Mouse (Mus musculus): ENCODE measurements at regions not wholly inside any gene's neighbourhood (a gene's known extent, or its start where the extent isn't known, plus 50 kb on each side); places are given as distances from the start of the nearest gene placed in this dataset.

DNA sequence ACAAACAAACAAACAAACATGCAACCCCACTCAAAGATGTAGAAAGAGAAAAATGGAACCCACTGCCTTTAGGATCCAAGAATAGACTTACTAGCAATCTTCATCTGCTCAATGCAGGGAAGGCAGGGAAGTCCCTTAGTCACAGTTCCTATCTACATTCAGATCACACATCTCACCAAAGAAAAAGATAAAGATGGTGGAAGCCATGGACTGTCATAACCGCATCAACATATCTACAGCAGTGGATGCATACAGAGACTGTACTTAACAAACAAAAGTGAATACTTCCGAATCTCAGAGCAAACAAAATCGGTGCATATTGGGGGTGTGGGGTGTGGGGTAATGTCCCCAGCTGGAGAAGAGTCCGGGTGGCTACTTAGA lies 97.7 kb upstream of the Max start:
- 83% methylated on average over 4 of the region's 4 CpGs for WGBS
- no peaks in the 10 kb centered on the region for H3K9me3 ChIP-seq (replicated peaks; ENCODE audit: control insufficient read depth, low read length, poor library complexity, severe bottlenecking)
- H3K4me3 ChIP-seq (ENCODE audit: low read depth, low read length): no peak overlapping the region
- H3K4me2 ChIP-seq (ENCODE audit: low read length): no peak overlapping the region
- no peak overlapping the region for H3K27ac ChIP-seq (ENCODE audit: low read length)
- H3K9ac ChIP-seq (ENCODE audit: low read depth, low read length): no peak overlapping the region
- no peak for ATAC-seq
- H3K4me1 ChIP-seq (ENCODE audit: control insufficient read depth, insufficient read depth, low read length): no peaks in the 10 kb centered on the region
- no peaks in the 10 kb centered on the region for H3K36me3 ChIP-seq (ENCODE audit: control insufficient read depth, insufficient read depth, low read length)
- H3K27me3 ChIP-seq (ENCODE audit: control insufficient read depth, insufficient read depth, low read depth, low read length): no peaks in the 10 kb centered on the region

- no peaks in the 10 kb centered on the region for H3K36me3 ChIP-seq (ENCODE audit: control insufficient read depth, insufficient read depth, low read length)
- no peak overlapping the region for H3K9ac ChIP-seq (ENCODE audit: low read depth, low read length)
- no peaks in the 10 kb centered on the region for H3K27me3 ChIP-seq (ENCODE audit: control insufficient read depth, insufficient read depth, low read depth, low read length)
- no peaks in the 10 kb centered on the region for H3K4me1 ChIP-seq (ENCODE audit: control insufficient read depth, insufficient read depth, low read length)
- no peak overlapping the region for H3K4me3 ChIP-seq (ENCODE audit: low read depth, low read length)
- no peak overlapping the region for H3K27ac ChIP-seq (ENCODE audit: low read length)
- WGBS: 48% methylated on average over 4 of the region's 4 CpGs
- H3K4me2 ChIP-seq (ENCODE audit: low read length): no peak overlapping the region
- ATAC-seq: no peak
- H3K9me3 ChIP-seq (replicated peaks; ENCODE audit: control insufficient read depth, low read length, poor library complexity, severe bottlenecking): no peaks in the 10 kb centered on the region
These were observed 96.7 kb upstream of the Max start for GRCm38 (mm10) chr12:77058596-77059190.

DNA sequence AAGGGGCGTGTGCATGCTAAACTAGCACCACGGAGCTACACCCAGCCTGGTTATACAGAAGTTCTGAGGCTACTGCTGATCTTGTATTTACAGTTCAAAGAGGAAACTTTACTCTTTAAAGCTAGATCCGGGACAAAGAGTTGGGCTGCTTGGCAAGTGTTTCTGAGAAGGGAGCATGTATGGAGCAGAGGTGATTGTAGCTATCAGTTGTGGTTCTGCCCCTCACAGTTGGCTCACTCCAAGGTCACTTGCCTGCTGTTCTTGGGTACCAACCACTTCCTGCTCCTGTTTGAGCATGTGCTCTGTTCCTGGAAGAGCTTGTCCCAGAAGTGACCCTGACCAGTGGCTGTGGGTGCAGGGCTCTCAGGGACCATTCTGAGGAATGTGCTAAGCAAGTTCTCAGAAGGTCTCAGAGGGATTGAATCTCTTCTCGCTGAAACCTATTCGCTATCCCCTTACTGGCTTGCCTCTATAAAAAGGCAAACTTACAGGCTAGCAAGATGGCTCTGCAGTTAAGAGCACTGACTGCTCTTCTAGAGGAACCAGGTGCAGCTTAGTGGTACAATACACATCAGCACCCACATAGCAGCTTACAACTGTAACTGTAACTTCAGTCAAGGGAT lies 94.9 kb upstream of the Max start:
- Histone ChIP-seq H3K9me3 (replicated peaks; ENCODE audit: control insufficient read depth, low read length, poor library complexity, severe bottlenecking) (no peaks in the 10 kb centered on the region), H3K27ac (ENCODE audit: low read length) (no peak overlapping the region), H3K9ac (ENCODE audit: low read depth, low read length) (no peak overlapping the region), H3K36me3 (ENCODE audit: control insufficient read depth, insufficient read depth, low read length) (no peaks in the 10 kb centered on the region), H3K4me2 (ENCODE audit: low read length) (no peak overlapping the region), H3K4me1 (ENCODE audit: control insufficient read depth, insufficient read depth, low read length) (no peaks in the 10 kb centered on the region), H3K27me3 (ENCODE audit: control insufficient read depth, insufficient read depth, low read depth, low read length) (no peaks in the 10 kb centered on the region), H3K4me3 (ENCODE audit: low read depth, low read length) (no peak overlapping the region)
- 76% methylated on average over 5 of the region's 5 CpGs for WGBS
- ATAC-seq: no peak

DNA sequence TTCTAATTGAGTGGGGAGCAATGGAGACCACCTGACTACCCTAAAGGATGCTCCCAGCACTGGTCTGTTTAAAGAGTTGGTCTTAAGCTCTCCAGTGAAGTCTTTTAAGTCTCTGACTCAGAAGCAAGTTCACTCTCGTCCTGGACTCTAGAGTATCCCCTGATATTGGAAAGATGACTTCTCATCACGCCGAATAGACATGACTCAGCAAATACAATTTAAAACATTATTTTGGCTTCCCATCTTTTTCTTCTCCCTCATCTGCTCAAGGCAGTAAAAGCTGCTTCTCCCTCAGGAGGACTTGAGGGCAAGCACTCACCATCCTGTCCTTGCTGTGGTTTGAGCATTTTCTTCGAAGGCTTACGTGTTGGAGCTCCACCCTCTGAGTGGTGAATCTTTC lies 92.7 kb upstream of the Max start:
- 90% methylated on average over 5 of the region's 5 CpGs for WGBS
- Histone ChIP-seq H3K4me3 (ENCODE audit: low read depth, low read length) (no peak overlapping the region), H3K36me3 (ENCODE audit: control insufficient read depth, insufficient read depth, low read length) (no peaks in the 10 kb centered on the region), H3K27me3 (ENCODE audit: control insufficient read depth, insufficient read depth, low read depth, low read length) (no peaks in the 10 kb centered on the region), H3K9ac (ENCODE audit: low read depth, low read length) (no peak overlapping the region), H3K9me3 (replicated peaks; ENCODE audit: control insufficient read depth, low read length, poor library complexity, severe bottlenecking) (no peaks in the 10 kb centered on the region), H3K27ac (ENCODE audit: low read length) (no peak overlapping the region), H3K4me1 (ENCODE audit: control insufficient read depth, insufficient read depth, low read length) (no peaks in the 10 kb centered on the region), H3K4me2 (ENCODE audit: low read length) (no peak overlapping the region)
- ATAC-seq: no peak

DNA sequence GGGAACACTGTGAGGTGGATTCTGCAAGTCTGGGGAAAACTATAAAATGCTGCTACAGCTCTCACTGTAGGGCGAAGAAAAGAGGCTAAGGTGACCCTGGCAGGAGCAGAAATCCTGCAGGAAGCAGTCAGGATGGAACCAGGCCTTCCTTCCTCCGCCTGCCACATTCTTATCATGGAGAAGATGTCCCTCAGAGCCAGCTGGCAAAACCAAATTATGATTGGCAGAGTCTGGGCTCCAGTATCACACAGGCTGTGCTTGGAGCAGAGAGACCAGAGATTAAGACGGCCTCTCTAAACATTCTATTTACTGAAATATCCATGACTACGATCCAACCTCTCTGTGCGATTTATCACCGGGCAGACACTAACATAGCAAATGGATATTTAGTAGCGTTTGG lies 92.2 kb upstream of the Max start:
- no peak for ATAC-seq
- H3K4me3 ChIP-seq (ENCODE audit: low read depth, low read length): no peak overlapping the region
- no peaks in the 10 kb centered on the region for H3K36me3 ChIP-seq (ENCODE audit: control insufficient read depth, insufficient read depth, low read length)
- no peaks in the 10 kb centered on the region for H3K4me1 ChIP-seq (ENCODE audit: control insufficient read depth, insufficient read depth, low read length)
- no peak overlapping the region for H3K4me2 ChIP-seq (ENCODE audit: low read length)
- no peaks in the 10 kb centered on the region for H3K27me3 ChIP-seq (ENCODE audit: control insufficient read depth, insufficient read depth, low read depth, low read length)
- no peak overlapping the region for H3K27ac ChIP-seq (ENCODE audit: low read length)
- H3K9me3 ChIP-seq (replicated peaks; ENCODE audit: control insufficient read depth, low read length, poor library complexity, severe bottlenecking): no peaks in the 10 kb centered on the region
- WGBS: 93% methylated on average over 7 of the region's 7 CpGs
- no peak overlapping the region for H3K9ac ChIP-seq (ENCODE audit: low read depth, low read length)

DNA sequence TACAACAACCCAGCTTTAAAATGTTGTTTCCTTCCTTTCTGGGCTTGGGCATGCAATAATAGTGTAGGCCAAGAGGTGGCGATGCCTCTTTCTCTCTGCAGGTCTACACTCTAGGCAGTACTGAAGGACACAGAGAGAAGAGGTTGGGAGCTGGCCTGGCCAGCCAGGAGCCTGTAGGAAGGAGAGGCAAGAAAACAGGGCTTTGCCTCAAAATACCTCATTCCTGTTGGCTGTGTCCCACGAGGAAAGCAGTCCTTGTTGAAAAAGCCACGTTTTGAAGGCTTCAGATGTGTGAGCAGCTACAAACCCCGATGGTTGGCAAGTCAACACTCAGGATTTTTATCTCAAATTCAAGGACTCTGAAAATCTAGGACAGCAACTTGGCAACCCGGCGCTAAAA lies 90.9 kb upstream of the Max start:
- no peaks in the 10 kb centered on the region for H3K9me3 ChIP-seq (replicated peaks; ENCODE audit: control insufficient read depth, low read length, poor library complexity, severe bottlenecking)
- H3K27me3 ChIP-seq (ENCODE audit: control insufficient read depth, insufficient read depth, low read depth, low read length): no peaks in the 10 kb centered on the region
- no peak overlapping the region for H3K9ac ChIP-seq (ENCODE audit: low read depth, low read length)
- WGBS: 72% methylated on average over 6 of the region's 6 CpGs
- ATAC-seq: no peak
- no peaks in the 10 kb centered on the region for H3K36me3 ChIP-seq (ENCODE audit: control insufficient read depth, insufficient read depth, low read length)
- no peaks in the 10 kb centered on the region for H3K4me1 ChIP-seq (ENCODE audit: control insufficient read depth, insufficient read depth, low read length)
- H3K4me2 ChIP-seq (ENCODE audit: low read length): no peak overlapping the region
- H3K4me3 ChIP-seq (ENCODE audit: low read depth, low read length): no peak overlapping the region
- H3K27ac ChIP-seq (ENCODE audit: low read length): no peak overlapping the region

- 52% methylated on average over 11 of the region's 11 CpGs for WGBS
- H3K9me3 ChIP-seq (replicated peaks; ENCODE audit: control insufficient read depth, low read length, poor library complexity, severe bottlenecking): no peaks in the 10 kb centered on the region
- no peaks in the 10 kb centered on the region for H3K4me1 ChIP-seq (ENCODE audit: control insufficient read depth, insufficient read depth, low read length)
- ATAC-seq: no peak
- no peak overlapping the region for H3K4me2 ChIP-seq (ENCODE audit: low read length)
- H3K27ac ChIP-seq (ENCODE audit: low read length): no peak overlapping the region
- no peaks in the 10 kb centered on the region for H3K27me3 ChIP-seq (ENCODE audit: control insufficient read depth, insufficient read depth, low read depth, low read length)
- H3K4me3 ChIP-seq (ENCODE audit: low read depth, low read length): no peak overlapping the region
- H3K9ac ChIP-seq (ENCODE audit: low read depth, low read length): no peak overlapping the region
- H3K36me3 ChIP-seq (ENCODE audit: control insufficient read depth, insufficient read depth, low read length): no peaks in the 10 kb centered on the region
These were observed 86.4 kb upstream of the Max start for GRCm38 (mm10) chr12:77048380-77048779.

GRCm38 (mm10) chr12:77047273-77047672 lies 85.3 kb upstream of the Max start:
- no peaks in the 10 kb centered on the region for H3K36me3 ChIP-seq (ENCODE audit: control insufficient read depth, insufficient read depth, low read length)
- no peak overlapping the region for H3K9ac ChIP-seq (ENCODE audit: low read depth, low read length)
- H3K4me2 ChIP-seq (ENCODE audit: low read length): no peak overlapping the region
- H3K4me3 ChIP-seq (ENCODE audit: low read depth, low read length): no peak overlapping the region
- H3K27ac ChIP-seq (ENCODE audit: low read length): no peak overlapping the region
- H3K9me3 ChIP-seq (replicated peaks; ENCODE audit: control insufficient read depth, low read length, poor library complexity, severe bottlenecking): no peaks in the 10 kb centered on the region
- no peaks in the 10 kb centered on the region for H3K4me1 ChIP-seq (ENCODE audit: control insufficient read depth, insufficient read depth, low read length)
- 76% methylated on average over 1 of the region's 1 CpGs for WGBS
- no peaks in the 10 kb centered on the region for H3K27me3 ChIP-seq (ENCODE audit: control insufficient read depth, insufficient read depth, low read depth, low read length)
- no peak for ATAC-seq

GRCm38 (mm10) chr12:77045956-77046355 lies 84.0 kb upstream of the Max start:
- Histone ChIP-seq H3K4me2 (ENCODE audit: low read length) (no peak overlapping the region), H3K4me1 (ENCODE audit: control insufficient read depth, insufficient read depth, low read length) (no peaks in the 10 kb centered on the region), H3K9me3 (replicated peaks; ENCODE audit: control insufficient read depth, low read length, poor library complexity, severe bottlenecking) (no peaks in the 10 kb centered on the region), H3K27me3 (ENCODE audit: control insufficient read depth, insufficient read depth, low read depth, low read length) (no peaks in the 10 kb centered on the region), H3K9ac (ENCODE audit: low read depth, low read length) (no peak overlapping the region), H3K27ac (ENCODE audit: low read length) (no peak overlapping the region), H3K4me3 (ENCODE audit: low read depth, low read length) (no peak overlapping the region), H3K36me3 (ENCODE audit: control insufficient read depth, insufficient read depth, low read length) (no peaks in the 10 kb centered on the region)
- no peak for ATAC-seq
- WGBS: 86% methylated on average over 2 of the region's 2 CpGs
